Mouse (Mus musculus) embryonic facial prominence, embryonic 10.5 days (tissue): ENCODE data around the gene Chm. TPM values are rescaled to one million over a fixed set of nuclear protein-coding genes. Genes with fewer than 3 reads are reported as not detected.
"Not testable (repeated sequence)": the region's sequence is repeated elsewhere in the genome, so short reads cannot be mapped to it uniquely, and the experiment has no call there.

Source experiments
- DNase-seq: peaks from one replicate; pipeline ENCODE4 v3.0.0-alpha.2; 2017; ENCODE audit warnings: low spot score
- H3K27ac ChIP-seq: fragments of 300-500 bp; sonication (generic); replicated peaks from 2 replicates; pipeline ENCODE4 v1.5.1; 2016; ENCODE audit warnings: mild to moderate bottlenecking
- H3K27me3 ChIP-seq: fragments of 300-500 bp; sonication (generic); replicated peaks from 2 replicates; pipeline ENCODE4 v1.6.1; 2016; ENCODE audit warnings: low read depth, mild to moderate bottlenecking; ENCODE audit not compliant: poor library complexity, severe bottlenecking
- H3K36me3 ChIP-seq: fragments of 300-500 bp; sonication (generic); replicated peaks from 2 replicates; pipeline ENCODE4 v1.6.1; 2016; ENCODE audit warnings: mild to moderate bottlenecking, moderate library complexity
- H3K4me1 ChIP-seq: fragments of 300-500 bp; sonication (generic); 2 replicates; pipeline ENCODE4 v1.6.1; 2016
- H3K4me3 ChIP-seq: fragments of 300-500 bp; sonication (generic); 2 replicates; pipeline ENCODE4 v1.5.1; 2016; ENCODE audit warnings: mild to moderate bottlenecking, moderate library complexity
- H3K9me3 ChIP-seq: fragments of 300-500 bp; sonication (generic); 2 replicates; pipeline ENCODE4 v1.6.1; 2016; ENCODE audit warnings: mild to moderate bottlenecking
- WGBS: fragments of 180-500 bp; shearing (Covaris S2); methylation state at CpG from one replicate; pipeline ENCODE4 v1.1.7; 2016; 5-methylcytosine and 5-hydroxymethylcytosine counted together
- polyA plus RNA-seq: library from polyadenylated mRNA; unstranded; fragments of >200 nt; fragmentation: Nextera tagmentation; extraction: Ambion mirVana; gene quantifications from 2 replicates; pipeline ENCODE4 v1.2.1, GENCODE M21; 2016

Gene Chm
- 12.1 and 14.2 TPM in 2 replicates for polyA plus RNA-seq

DNA sequence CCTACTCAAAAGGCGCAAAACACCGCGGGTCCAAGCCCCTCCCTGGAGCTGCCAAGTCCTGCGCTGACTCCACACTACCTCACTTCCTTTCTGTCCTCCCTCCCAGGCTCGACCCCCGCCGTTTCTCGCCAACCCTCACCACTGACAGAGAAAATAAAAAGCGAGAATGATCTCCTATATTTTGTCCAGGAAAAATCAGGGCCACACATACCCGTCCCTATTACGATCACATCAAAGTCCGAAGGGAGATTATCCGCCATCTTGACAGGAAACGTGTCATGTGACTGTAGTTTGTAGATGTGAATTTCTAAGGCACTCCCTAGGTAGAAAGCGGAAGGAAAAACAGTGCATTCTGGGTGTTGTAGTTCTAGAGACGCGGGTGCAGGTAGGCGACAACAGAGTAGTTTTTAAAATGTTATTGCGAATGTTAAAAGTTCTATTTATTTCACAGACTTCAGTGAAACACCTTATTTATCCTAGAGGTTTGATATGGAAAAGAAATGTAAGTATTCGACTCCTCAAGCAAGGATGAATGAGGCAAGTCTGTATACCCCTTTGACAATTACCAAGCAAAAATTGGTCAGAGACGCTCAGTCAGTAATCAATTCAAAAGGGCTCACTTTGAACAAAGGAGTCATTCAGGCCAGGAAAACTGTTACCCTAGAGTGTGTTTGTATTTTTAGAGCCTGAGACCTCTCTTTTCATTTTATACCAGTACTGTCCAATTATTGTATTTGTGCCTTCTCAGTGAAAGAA, at the start of gene Chm:
Gene Chm (minus strand): TSS at position 288 of the 756 bp plus-strand sequence.
- no peaks in the 10 kb centered on the region for H3K36me3 ChIP-seq
- peak; percentile 65 for DNase-seq
- H3K4me1 ChIP-seq: no peaks in the 10 kb centered on the region
- H3K27ac ChIP-seq: peak within 1 kb of the TSS; percentile 86
- 12% methylated on average over 21 of the region's 21 CpGs for WGBS
- peak within 1 kb of the TSS; percentile 62 for H3K4me3 ChIP-seq
- no peaks in the 10 kb centered on the region for H3K9me3 ChIP-seq
- H3K27me3 ChIP-seq: no peaks in the 10 kb centered on the region

DNA sequence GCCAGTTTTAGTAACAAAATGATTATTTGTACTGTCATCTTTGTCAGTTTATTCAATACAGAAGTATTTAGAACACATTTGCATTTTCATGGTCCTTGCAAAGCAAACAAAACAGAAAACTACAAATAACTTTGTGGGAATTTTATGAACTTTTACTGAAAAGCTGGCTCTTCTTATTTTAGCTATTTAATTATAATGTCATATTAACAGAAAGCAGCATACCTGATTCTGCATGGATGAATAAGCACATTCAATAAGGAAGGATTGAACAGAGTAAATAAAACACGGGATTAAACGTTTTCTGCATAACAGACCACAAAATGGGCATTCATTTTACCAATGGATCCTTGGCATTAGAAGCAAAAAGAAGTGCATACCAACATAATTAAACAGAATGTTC, 8.6 kb upstream of the Chm start:
- no peaks in the 10 kb centered on the region for H3K36me3 ChIP-seq
- no peak overlapping the region for H3K27ac ChIP-seq
- DNase-seq: no peak
- no peaks in the 10 kb centered on the region for H3K27me3 ChIP-seq
- no peak overlapping the region for H3K4me3 ChIP-seq
- no peaks in the 10 kb centered on the region for H3K4me1 ChIP-seq
- no peaks in the 10 kb centered on the region for H3K9me3 ChIP-seq
- WGBS: 41% methylated on average over 2 of the region's 2 CpGs

DNA sequence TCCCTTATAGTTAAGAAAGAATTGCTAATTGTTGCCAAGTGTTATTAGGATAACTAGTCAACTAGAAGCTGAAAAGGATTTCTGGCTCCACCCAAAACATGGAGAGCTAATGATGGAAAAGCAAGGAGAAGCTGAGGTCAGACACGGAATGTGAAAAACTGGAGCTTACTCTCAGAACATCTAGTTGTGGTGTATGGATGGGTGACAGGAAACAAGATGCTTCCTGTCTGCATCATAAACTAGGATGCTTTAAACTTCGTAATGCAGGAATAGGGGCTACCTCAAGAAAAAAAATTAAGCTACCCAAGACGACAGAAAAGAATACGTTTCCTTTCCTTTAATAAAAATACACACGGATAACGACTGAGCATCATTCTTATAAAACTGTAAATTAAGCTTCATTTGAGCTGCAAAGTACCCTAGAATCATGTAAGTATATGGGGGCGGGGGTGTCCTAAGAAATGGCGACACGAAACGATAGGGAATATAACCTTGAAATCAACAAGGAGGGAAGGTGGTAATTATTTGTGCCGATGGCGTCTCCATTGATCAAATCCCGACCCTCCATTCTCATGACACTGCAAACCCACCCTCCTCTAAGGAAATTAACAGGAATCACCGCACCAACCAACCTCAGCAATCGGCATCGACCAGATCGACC, 618 bp downstream of the Chm start:
- no peaks in the 10 kb centered on the region for H3K36me3 ChIP-seq
- no peaks in the 10 kb centered on the region for H3K27me3 ChIP-seq
- H3K4me1 ChIP-seq: no peaks in the 10 kb centered on the region
- H3K4me3 ChIP-seq: peak overlapping the region; percentile 62
- H3K27ac ChIP-seq: peak overlapping the region; percentile 86
- 19% methylated on average over 17 of the region's 17 CpGs for WGBS
- no peaks in the 10 kb centered on the region for H3K9me3 ChIP-seq
- no peak for DNase-seq

DNA sequence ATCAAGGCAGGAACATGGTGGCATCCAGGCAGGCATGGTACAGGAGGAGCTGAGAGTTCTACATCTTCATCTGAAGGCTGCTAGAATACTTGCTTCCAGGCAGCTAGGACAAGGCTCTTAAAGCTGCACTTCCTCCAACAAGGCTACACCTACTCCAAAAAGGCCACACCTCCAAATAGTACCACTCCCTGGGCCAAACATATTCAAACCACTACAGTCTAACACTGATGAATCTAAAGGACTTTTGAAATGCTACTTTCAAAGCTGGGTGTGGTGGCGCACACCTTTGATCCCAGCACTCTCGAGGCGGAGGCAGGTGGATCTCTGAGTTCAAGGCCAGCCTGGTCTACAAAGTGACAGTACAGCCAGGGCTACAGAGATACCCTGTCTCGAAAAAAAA, 4.5 kb downstream of the Chm start:
- H3K4me1 ChIP-seq, H3K4me3 ChIP-seq, H3K36me3 ChIP-seq, H3K27ac ChIP-seq, DNase-seq, H3K9me3 ChIP-seq, H3K27me3 ChIP-seq: not testable (repeated sequence)
- WGBS: 90% methylated on average over 4 of the region's 4 CpGs

- Histone ChIP-seq H3K9me3 (no peaks in the 10 kb centered on the region), H3K36me3 (no peaks in the 10 kb centered on the region), H3K4me3 (no peak overlapping the region), H3K4me1 (no peaks in the 10 kb centered on the region), H3K27ac (no peak overlapping the region), H3K27me3 (no peaks in the 10 kb centered on the region)
- WGBS: 75% methylated on average over 2 of the region's 2 CpGs
- DNase-seq: no peak
Measured at GRCm38 (mm10) chrX:113172766-113173165, 12.6 kb downstream of the Chm start.

GRCm38 (mm10) chrX:113172271-113172670, 13.0 kb downstream of the Chm start:
- H3K4me3 ChIP-seq: no peak overlapping the region
- H3K27ac ChIP-seq: no peak overlapping the region
- no peaks in the 10 kb centered on the region for H3K4me1 ChIP-seq
- H3K27me3 ChIP-seq: no peaks in the 10 kb centered on the region
- no peaks in the 10 kb centered on the region for H3K9me3 ChIP-seq
- WGBS: 83% methylated on average over 1 of the region's 1 CpGs
- no peak for DNase-seq
- no peaks in the 10 kb centered on the region for H3K36me3 ChIP-seq

DNA sequence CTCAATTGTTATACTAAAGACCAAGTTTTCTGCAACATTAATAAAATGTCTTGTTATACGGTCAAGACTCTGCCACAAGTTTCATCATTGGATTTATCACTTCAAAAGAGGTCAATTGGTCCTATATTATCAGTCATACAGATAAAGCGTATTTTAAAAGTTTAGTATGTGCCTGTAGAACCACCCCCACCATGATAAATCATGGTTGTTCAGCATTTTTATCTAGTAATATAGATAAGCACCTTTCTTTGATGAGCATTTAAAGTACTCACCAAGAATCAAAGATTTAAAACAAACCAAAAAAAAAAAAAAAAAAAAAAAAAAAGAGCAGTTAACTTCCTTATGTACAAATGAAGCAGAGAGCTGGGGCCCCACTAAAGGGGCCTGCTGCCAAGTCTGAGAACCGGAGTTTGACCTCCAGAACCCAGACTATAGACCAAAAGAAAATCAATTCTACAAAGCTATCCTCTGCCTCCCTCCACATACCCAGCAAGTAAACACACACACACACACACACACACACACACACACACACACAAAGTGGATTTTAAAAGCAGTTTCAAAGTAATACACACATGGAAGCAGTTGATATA, 25.0 kb downstream of the Chm start:
- no peaks in the 10 kb centered on the region for H3K4me1 ChIP-seq
- H3K36me3 ChIP-seq: peaks cover 7% of the 10 kb centered on the region; the same call in 1 of the 2 replicates
- WGBS: 80% methylated on average over 3 of the region's 3 CpGs
- H3K27me3 ChIP-seq: no peaks in the 10 kb centered on the region
- no peak for DNase-seq
- no peak overlapping the region for H3K27ac ChIP-seq
- no peaks in the 10 kb centered on the region for H3K9me3 ChIP-seq
- no peak overlapping the region for H3K4me3 ChIP-seq

DNA sequence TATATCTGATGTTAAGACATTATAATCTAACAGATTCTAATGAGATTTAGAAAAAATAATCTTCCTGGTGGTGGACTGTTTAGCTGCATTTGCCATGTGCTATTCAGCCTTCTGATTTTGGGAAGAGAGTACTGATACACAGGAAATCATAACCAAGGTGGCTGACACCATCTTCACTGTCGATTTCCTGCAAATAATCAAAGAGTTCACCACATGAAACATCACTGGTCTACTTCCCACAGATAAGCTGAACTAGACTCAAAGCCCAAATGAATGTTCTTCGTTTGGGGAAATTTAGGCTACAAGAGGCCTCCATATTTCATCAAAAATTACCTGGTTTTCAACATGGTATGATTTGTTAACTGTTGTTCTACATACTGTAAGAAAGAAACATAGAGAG, 101.1 kb downstream of the Chm start:
- WGBS: 81% methylated on average over 2 of the region's 2 CpGs
- Histone ChIP-seq H3K9me3 (no peaks in the 10 kb centered on the region), H3K27me3 (no peaks in the 10 kb centered on the region), H3K4me3 (no peak overlapping the region), H3K27ac (no peak overlapping the region), H3K4me1 (no peaks in the 10 kb centered on the region), H3K36me3 (no peaks in the 10 kb centered on the region)
- no peak for DNase-seq

GRCm38 (mm10) chrX:113076053-113076452, 109.3 kb downstream of the Chm start:
- H3K27me3 ChIP-seq: no peaks in the 10 kb centered on the region
- H3K36me3 ChIP-seq: no peaks in the 10 kb centered on the region; the same call in 1 of the 2 replicates
- H3K4me3 ChIP-seq: no peak overlapping the region
- 96% methylated on average over 2 of the region's 2 CpGs for WGBS
- H3K4me1 ChIP-seq: no peaks in the 10 kb centered on the region
- DNase-seq: no peak
- H3K9me3 ChIP-seq: no peaks in the 10 kb centered on the region
- H3K27ac ChIP-seq: no peak overlapping the region

DNA sequence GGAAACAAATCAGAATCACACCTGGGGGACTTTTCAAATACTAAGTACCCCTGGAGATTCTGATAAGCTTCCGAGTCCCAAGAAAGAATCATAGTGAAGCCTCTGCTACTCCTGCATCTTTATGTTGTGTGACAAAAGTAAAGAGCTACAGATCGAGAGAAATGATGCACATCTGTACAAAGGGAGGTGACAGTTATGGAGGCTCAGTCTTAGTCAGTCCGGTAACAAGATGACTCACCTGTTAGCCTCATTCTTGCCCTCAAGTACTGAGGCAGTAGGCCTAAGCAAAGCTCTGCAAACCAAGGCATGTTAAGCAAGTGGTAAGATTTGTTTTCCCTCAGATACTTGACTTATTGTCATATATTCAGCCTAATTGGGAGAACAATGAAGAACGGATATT, 110.5 kb downstream of the Chm start:
- Histone ChIP-seq H3K9me3 (no peaks in the 10 kb centered on the region), H3K36me3 (no peaks in the 10 kb centered on the region; the same call in 1 of the 2 replicates), H3K27ac (no peak overlapping the region), H3K4me3 (no peak overlapping the region), H3K27me3 (no peaks in the 10 kb centered on the region), H3K4me1 (no peaks in the 10 kb centered on the region)
- no peak for DNase-seq
- 88% methylated on average over 4 of the region's 4 CpGs for WGBS

DNA sequence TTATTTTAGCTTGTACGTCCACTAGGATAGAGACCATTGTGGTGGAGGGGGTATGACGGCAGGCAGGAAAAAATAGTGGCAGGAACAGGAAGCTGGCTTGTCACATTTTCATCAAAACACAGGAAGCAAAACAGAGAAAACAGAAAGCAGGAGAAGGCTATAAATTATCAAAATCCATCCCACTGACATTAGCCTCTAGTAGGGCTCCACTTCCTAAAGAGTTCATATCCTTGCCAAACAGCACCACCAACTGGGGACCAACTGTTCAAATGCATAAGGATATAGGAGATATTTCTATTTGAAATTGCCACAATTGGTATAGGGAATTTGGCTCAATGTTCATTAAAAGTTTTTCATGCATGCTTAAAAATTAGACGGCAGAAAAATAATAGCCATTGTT, 181.7 kb downstream of the Chm start:
- no peak for DNase-seq
- H3K36me3 ChIP-seq: no peaks in the 10 kb centered on the region
- H3K4me3 ChIP-seq: no peak overlapping the region
- H3K4me1 ChIP-seq: no peaks in the 10 kb centered on the region
- no peaks in the 10 kb centered on the region for H3K27me3 ChIP-seq
- 78% methylated on average over 3 of the region's 3 CpGs for WGBS
- H3K9me3 ChIP-seq: no peaks in the 10 kb centered on the region
- H3K27ac ChIP-seq: no peak overlapping the region

- H3K27me3 ChIP-seq: no peaks in the 10 kb centered on the region
- H3K4me3 ChIP-seq: no peak overlapping the region
- no peak for DNase-seq
- H3K27ac ChIP-seq: no peak overlapping the region
- WGBS: 75% methylated on average over 3 of the region's 3 CpGs
- no peaks in the 10 kb centered on the region for H3K4me1 ChIP-seq
- H3K9me3 ChIP-seq: no peaks in the 10 kb centered on the region
- no peaks in the 10 kb centered on the region for H3K36me3 ChIP-seq
Measured at GRCm38 (mm10) chrX:113002192-113002591, 183.1 kb downstream of the Chm start.
